Mouse (Mus musculus): Measurements from ENCODE around the gene BC055324.

Gene BC055324

DNA sequence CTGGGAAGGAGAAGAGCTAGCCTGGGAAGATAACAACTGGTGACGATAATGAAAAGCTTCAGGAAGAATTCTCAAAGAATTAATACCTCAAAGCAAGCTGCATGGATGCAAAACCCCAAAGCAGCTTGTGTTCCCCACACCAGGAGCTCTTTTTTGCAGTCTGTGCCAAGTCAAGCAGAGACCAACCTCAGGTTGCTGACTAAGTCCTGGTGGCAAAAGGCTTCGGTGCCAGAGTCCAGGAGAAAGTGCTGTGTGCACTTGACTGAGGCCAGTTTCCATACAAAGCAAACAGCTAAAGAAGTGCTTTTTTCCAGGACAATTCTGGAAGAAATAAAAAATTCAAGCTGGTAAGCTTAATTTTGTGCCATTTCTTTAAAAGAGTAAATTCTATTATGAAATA is 41.2 kb downstream of the BC055324 start:
- no peak for DNase-seq (ENCODE audit: low read depth, low spot score)

DNA sequence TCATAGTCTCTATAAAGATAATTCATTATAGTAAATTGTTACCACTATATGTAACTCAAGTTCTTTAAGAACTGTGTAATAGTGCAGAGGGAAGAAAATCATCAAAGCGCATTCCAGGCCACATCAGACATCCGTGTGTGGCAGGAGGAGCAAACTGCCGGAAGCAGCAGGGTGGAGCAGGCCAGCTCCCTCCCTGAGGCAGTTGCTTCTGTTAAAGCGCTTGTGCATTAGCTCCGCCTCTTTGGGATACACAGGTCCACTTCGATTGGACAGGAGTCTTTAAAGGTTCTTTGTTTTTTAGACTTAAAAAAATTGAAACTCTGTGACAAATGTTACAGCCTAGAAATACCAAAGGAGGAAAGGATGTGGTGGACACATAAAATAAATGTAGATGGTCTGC is 52.5 kb downstream of the BC055324 start:
- DNase-seq (ENCODE audit: low read depth, low spot score), result no peak

DNA sequence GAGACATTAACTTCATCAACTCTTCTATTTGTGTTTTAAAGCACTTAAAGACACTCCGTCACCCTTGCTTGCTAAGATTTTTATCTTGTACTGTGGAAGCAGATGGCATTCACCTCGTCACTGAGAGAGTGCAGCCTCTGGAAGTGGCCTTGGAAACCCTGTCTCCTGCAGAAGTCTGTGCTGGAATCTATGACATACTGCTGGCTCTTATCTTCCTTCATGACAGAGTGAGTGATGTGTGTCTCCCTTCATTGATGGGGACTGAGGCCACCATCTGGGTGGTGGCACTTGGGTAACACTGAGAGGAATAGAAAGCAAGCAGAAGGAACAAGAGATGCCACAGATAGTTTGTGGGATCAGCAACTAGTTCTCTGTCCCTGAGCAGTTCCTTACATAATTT is 60.0 kb downstream of the BC055324 start:
- DNase-seq (ENCODE audit: low read depth, low spot score), result no peak

DNA sequence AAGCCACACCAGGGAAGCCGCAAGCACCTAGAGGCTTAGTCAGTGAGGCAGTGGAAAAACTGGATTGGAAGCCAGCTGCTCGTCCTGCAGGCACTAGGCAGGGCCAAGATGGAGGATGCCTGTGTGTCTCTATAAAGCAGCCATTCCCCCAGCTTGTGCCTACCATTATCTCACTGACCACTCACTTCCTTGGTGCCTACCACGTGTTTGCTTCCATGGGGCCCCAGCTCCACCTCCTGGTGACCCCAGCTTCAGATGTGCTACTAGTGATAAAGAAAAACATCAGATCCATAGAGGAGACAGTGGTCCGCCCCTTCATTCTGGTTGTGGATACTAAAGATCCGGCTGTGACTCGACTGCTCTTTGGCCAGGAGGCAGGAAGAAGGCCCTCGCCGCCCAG is 62.8 kb downstream of the BC055324 start:
- no peak for DNase-seq (ENCODE audit: low read depth, low spot score)

DNA sequence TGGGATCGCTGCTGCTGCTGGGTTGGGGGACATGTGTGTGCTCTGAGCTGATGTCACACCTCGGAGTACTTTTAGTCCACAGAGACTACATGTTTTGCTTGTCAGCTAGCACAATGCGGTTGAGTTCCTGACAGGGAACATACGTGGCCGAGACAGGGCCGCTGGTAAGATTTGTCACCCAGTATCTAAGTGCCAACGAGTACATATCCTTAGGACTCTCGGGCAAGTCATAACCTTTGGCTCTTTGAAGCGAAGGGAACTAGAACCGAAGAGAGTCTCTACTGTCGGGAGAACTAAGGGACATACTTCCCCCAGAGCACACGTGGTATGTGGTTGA is 64.2 kb downstream of the BC055324 start:
- DNase-seq (ENCODE audit: low read depth, low spot score), result peak; percentile 57

DNA sequence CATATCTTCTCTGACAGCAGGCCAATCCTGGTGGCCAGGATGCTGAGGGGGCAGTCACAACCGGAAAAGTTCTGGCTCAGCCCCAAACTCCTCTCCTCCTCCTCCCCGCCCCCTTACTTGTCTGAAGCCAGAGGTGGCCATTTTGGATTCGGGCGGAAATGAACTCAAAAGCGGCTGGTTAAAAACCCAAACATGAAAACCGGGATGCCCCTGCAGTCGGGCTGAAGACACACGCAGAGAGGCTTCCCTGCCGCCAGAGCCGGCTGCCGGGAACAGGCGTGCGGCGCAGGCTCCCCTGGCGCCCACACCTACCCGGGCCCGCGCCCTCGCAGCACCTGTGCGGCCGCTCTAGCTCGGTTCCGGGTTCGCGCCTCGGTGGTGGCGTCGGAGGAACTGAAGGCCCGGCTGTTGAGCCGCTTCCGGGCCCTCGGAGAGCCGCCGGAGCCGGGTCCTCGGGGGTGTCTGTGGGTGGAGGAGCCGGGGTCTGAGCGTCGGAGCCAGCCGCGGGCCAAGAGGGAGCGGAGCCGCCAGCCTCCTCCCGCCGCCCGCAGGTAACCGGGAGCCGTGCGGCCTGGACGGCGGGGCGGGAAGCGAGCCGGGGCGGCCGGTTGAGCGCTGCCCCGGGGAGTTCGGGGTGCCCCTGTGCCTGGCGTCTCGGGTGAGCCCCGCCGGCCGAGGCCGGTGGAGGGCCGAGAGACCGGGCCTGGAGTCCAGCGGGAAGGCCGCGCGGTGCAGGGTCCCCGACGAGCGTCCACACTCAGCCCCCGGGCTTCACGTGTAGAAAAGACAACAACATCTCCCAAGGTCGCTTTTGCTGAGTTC is 64.7 kb downstream of the BC055324 start:
- peak; percentile 93 for DNase-seq (ENCODE audit: low read depth, low spot score)

DNA sequence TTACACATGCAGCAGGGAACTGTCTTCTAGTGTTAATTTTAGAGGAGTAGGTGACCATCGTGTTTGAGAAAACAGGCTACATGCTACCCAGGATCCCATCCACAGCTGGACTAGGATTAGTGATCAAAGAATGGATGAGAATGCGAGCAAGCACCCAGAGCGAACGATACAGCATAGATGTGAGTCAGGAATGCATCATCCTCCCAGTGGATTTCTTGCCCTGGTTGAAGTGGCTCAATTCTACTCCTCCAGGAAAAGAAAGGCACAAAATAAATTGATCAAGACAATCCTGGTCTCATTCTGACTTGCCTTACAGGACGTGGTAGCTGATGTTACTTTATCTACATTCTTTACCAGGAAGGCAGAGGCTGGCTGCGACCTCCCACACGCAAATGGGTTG is 65.8 kb downstream of the BC055324 start, which contains the start of gene Scyl3:
TSS of gene Scyl3 (plus strand) at position 255 of the 400 bp plus-strand sequence.
- DNase-seq (ENCODE audit: low read depth, low spot score), result no peak

DNA sequence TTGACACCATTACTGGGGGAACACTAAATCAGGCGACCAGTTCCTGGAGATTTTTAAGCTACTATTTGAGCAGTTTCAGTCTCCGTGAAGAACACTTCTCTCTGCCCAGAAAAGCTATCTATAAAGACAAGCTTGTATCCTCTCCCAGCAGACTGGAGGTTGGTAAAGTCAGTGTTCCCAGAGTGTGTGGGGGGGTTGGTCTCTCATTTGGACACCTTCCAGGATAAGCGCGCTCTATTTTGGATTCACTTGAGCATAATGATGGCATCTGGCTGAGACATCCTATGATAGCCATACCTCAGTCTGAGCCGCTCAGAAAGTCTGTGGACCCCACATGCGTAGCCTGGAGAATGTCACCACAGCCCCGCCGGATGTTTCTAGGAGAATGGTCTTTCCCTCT is 70.5 kb downstream of the BC055324 start:
- DNase-seq (ENCODE audit: low read depth, low spot score), result no peak

DNA sequence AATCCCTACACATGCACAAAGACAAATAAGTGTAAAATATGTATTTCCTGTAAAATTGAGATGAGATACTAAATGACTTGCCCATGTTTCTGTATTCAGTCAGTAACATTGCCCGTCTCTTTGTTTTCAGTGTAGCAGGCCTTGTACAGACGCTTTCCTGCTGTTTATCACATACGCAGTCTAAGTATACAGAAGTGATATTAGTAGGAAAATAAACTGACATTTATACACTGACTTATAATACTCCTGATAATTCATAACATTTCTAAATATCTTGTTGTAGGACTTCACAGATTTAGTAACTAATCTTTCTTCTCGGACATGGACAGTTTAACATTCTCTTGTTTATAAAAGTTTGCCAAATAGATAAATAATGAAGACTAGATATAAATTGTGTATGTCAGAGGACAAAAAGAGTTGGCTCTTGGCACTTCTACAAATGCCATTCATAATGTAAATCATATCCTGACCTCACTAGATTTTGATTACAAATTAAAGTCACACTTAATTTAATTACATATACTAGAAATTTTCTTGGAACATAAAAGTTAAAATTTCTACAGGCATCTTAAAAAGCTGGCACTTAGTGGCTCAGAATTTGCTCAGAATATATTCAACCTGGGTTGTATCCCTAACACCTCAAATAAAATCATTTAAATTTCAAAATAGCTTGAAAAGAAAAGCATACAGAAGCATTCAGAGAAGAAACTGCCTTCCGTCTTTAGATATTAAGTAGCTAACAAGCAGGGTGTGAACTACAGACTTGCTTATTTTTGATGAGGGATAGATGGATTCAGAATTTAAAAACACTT is 77.0 kb downstream of the BC055324 start:
- DNase-seq (ENCODE audit: low read depth, low spot score), result no peak

DNA sequence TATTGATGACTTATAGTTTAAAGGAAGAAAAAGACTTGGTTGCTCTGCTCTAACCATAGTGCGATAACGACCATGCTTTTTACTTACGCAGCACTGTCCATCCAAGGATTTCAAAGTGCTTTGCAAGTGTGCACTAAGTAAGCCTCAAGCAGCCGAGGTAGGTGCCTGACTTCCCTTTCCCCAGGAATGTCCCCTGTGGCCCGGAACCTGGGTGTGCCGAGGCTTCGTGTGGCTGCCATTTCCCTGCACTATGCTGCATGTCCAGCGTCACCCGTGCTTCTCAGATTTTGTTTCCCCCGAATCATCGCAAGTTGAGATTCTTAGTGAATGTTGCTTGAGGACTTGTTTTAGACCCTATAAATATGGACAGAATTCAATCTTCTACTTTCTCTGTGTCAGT is 82.6 kb downstream of the BC055324 start:
- no peak for DNase-seq (ENCODE audit: low read depth, low spot score)

DNA sequence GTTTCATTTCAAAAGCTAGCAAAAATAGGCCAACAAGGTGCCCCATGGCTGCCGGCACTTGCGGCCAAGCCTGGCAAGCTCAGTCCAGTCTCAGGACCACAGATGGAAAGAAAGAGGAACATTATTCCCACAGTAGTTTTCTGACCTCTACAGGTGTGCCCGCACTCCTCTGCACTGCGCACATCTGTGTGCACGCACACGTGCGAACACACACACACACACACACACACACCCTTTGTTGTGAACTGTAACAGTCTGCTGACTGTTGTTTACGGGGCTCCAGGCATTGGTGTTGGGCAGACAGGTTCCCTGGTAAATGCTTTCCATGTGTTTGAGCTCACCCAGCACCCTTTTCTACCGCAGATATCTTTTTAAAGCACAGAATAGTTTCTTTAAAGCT is 83.8 kb downstream of the BC055324 start:
- no peak for DNase-seq (ENCODE audit: low read depth, low spot score)

DNA sequence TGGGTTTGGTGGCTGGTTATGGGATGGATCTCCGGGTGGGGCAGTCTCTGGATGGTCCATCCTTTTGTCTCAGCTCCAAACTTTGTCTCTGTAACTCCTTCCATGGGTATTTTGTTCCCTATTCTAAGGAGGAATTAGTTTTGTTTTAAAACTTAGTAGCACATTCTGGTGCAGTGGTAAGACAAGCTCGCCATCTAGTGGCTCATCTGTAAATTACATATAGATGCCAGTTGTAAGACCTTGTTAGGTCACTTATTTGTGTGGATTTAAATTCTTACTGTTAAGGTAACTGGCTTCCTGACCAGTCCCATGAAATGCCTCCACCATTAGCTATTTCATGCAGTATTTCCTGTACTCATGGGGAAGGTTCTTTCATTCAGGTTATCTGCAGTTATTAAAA is 84.3 kb downstream of the BC055324 start:
- DNase-seq (ENCODE audit: low read depth, low spot score), result peak; percentile 66

DNA sequence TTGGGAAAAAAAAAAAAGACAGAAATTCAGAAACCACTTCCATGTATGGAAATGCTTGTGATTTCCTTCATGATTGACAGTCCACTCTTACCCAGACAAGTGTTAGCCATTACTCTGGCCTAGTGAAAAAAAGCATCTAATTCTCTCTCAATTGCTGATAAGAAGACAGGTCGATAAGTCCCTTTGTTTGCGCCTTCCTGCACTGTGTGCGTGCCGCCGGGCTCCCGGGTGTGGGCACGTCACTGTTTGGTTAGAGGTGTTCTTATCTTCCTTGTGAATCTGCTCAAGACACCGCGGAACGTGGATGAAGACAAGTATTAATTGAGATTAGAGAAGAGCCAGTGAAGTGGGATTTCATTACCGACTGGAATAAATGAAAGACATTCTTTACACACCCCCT is 86.2 kb downstream of the BC055324 start:
- no peak for DNase-seq (ENCODE audit: low read depth, low spot score)

DNA sequence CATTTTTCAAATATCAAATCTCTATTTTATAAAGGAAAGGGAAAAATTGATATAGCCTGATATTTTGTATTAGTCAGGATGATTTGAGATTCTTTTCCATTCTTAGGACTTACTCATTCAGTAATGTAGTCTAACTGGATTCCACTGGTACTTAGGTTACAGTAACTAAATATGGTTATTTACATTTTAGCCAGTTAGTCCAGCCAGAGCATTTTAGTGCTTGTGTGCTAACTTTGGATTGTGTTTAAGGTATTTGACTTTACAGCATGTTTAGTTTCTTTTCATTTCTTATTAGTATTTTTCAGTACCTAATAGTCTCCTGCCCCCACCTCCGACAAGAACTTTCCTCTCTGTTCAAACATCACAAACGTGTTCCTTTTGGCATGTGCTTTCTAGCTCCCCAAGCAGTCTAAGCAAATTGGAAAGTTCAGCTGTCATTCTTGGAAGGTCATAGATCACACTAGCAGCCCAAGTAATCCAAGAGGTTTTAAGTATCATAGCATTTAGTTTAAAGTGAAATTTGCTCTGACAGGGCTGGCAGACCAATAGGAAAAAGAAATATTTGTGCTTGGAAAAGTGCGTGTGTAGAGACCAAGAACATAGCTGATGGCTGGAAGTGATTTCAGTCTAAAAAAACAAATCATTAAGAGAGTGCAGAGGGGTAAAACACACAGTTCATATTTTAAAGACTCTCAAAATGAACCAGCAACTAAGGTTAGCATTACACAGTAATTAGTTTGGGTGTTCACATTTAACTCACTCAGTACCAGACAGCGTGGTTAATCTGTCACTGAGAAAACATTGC is 87.4 kb downstream of the BC055324 start:
- no peak for DNase-seq (ENCODE audit: low read depth, low spot score)

DNA sequence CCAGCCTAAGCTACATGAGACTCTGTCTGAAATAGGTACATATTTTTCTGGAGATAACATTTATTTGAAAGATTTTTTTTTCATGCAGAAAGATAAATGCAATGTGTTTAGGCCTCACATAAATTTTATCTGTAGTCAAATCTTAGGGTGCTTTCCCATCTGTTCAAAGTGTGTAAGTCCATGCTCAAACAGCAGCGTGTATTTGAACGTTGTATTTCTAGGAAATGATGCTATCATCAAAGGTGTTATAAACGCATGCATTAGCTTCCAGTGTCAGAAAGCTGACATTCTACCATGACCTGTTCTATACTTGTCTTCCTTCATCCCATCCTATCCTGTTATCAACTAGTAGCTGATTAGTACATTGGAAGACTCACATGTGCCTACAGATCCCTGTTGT is 91.2 kb downstream of the BC055324 start:
- no peak for DNase-seq (ENCODE audit: low read depth, low spot score)

DNA sequence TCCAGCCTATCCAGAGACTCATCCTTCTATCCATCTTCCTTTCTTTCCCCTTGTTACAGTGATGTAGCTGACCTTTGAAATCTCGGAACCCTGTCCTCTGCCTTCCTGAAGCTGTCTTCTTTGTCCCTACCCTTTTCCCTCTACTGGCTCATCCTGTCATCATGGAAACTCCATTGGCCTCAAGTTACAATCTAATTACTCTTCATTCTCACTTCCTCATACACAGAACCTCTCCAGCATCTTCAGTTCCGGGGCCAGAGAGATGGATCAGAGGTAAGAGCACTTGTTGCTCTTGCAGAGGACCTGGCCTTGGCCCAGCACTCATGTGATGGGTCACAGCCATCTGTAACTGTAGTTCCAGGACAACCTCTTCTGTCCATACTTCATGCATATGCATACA is 94.4 kb downstream of the BC055324 start:
- DNase-seq (ENCODE audit: low read depth, low spot score), result peak; percentile 24

DNA sequence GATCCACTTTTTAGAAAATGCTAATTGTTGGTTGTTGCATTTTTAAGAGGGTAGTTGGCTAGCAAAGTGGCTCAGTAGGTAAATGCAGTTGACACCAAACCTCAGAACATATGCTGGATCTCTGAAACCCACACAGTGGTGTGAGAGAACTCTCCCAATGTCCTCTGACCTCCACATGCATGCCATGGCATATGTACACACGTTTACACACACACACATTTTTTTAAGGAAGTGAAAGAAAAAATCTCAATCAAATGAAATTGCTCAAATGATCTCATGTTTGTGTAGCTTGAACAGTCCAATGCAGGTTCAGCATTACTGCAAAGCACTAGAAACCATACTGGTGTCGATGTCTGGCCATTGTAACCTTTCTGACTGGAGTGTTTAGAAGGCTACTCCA is 95.0 kb downstream of the BC055324 start:
- peak; percentile 22 for DNase-seq (ENCODE audit: low read depth, low spot score)

DNA sequence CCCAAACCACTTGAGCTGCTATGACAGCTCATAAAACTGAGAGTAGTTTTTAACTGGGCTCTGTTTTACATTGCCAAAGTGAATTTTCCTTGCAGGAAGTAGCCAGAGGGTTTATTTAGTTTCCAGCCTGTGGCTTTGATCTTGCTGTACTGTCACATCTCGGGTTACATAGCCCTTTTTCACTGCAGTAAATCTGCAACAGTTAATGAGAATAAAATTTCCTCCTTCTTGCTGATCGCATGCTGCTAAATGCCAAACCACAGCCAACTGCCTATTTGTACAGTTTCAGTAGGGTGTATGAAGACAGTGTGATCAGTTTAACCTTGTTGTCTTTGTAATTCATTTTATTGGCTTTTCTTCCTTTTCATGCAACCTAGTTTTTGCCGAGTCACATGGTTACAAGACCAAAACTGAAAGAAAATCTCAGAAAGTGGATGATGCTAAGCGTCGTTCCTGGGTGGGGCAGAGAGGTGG is 96.3 kb downstream of the BC055324 start:
- no peak for DNase-seq (ENCODE audit: low read depth, low spot score)
